Mouse (Mus musculus) macrophage (primary cell): ENCODE measurements around the gene Ric8a. TPM values are rescaled to one million over a fixed set of nuclear protein-coding genes. Genes with fewer than 3 reads are reported as not detected.
"Not testable (repeated sequence)": the region's sequence is repeated elsewhere in the genome, so short reads cannot be mapped to it uniquely, and the experiment has no call there.

Experiments
- H3K27ac ChIP-seq: fragments of 350-480 bp; formaldehyde crosslinking; 2 replicates; pipeline ENCODE4 v1.9.0; 2021
- H3K36me3 ChIP-seq: fragments of 350-480 bp; formaldehyde crosslinking; 2 replicates; pipeline ENCODE4 v1.9.0; 2021; ENCODE audit errors: inconsistent target
- H3K4me3 ChIP-seq: fragments of 350-480 bp; formaldehyde crosslinking; 2 replicates; pipeline ENCODE4 v1.9.0; 2021; ENCODE audit errors: inconsistent target
- H3K79me2 ChIP-seq: fragments of 350-480 bp; formaldehyde crosslinking; 2 replicates; pipeline ENCODE4 v1.9.0; 2021; ENCODE audit errors: inconsistent target
- WGBS: methylation state at CpG from one replicate; pipeline ENCODE4 v1.1.7; 2026; ENCODE audit warnings: inconsistent platforms; ENCODE audit not compliant: missing documents; 5-methylcytosine and 5-hydroxymethylcytosine counted together
- polyA plus RNA-seq: library from polyadenylated mRNA; stranded (reverse); fragments of 250-400 nt; gene quantifications from 3 replicates; pipeline ENCODE4 v1.2.4, GENCODE M21; 2018; ENCODE audit warnings: inconsistent platforms

Gene Ric8a
- polyA plus RNA-seq, 1 experiment from 2014 or later, result 18.7 TPM

- H3K36me3 ChIP-seq, result peaks cover 75% of the 10 kb centered on the region
- 99% methylated on average over 8 of the region's 16 CpGs for WGBS
- not testable (repeated sequence) for H3K27ac ChIP-seq, H3K4me3 ChIP-seq, H3K79me2 ChIP-seq
These were observed 33.9 kb downstream of the Ric8a start for GRCm38 (mm10) chr7:140890636-140891035.

- H3K4me3 ChIP-seq, result no peak overlapping the region
- H3K27ac ChIP-seq, result no peak overlapping the region
- 94% methylated on average over 7 of the region's 7 CpGs for WGBS
- H3K36me3 ChIP-seq, result peaks cover 74% of the 10 kb centered on the region
- no peaks in the 10 kb centered on the region for H3K79me2 ChIP-seq
These were observed 37.3 kb downstream of the Ric8a start for GRCm38 (mm10) chr7:140894031-140894430.

- Histone ChIP-seq H3K4me3 (no peak overlapping the region), H3K27ac (no peak overlapping the region), H3K79me2 (no peaks in the 10 kb centered on the region), H3K36me3 (peaks cover 73% of the 10 kb centered on the region)
- 97% methylated on average over 3 of the region's 3 CpGs for WGBS
These were observed 37.9 kb downstream of the Ric8a start for GRCm38 (mm10) chr7:140894611-140895010.

GRCm38 (mm10) chr7:140897863-140898262, 41.1 kb downstream of the Ric8a start:
- H3K27ac ChIP-seq, result no peak overlapping the region
- H3K36me3 ChIP-seq, result peaks cover 57% of the 10 kb centered on the region
- WGBS, result 98% methylated on average over 7 of the region's 7 CpGs

GRCm38 (mm10) chr7:140899121-140899520, 42.4 kb downstream of the Ric8a start:
- no peaks in the 10 kb centered on the region for H3K79me2 ChIP-seq
- 97% methylated on average over 3 of the region's 3 CpGs for WGBS
- H3K4me3 ChIP-seq, result no peak overlapping the region
- H3K27ac ChIP-seq, result no peak overlapping the region
- peaks cover 47% of the 10 kb centered on the region for H3K36me3 ChIP-seq

More at GRCm38 (mm10) chr7:140897863-140898262, 41.1 kb downstream of the Ric8a start:
- Histone ChIP-seq H3K4me3 (no peak overlapping the region), H3K79me2 (no peaks in the 10 kb centered on the region)

DNA sequence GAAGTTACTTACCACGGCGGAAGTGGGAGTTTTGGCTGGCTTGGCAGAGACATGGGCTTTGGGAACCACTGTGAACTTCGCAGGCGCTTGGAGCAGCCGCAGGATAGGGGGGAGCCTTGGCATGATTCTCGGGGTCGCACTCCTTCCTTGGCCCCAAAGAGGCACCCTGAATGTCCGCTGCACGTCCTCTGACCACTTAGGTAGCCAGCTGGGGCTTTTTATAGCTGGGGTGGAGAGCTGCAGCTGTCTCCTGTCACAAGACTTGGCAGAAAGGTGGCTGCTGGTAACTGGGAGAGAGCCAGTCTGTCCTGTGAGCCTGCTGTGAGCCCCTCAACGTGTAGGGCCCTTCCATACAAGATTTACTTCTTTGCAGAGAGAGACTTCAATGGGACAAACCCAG, 43.5 kb downstream of the Ric8a start, which contains the start of gene Cox8b:
Gene Cox8b, minus strand, starts transcription at position 227 of the 400 bp plus-strand sequence.
- Histone ChIP-seq H3K36me3 (peaks cover 38% of the 10 kb centered on the region), H3K27ac (no peak within 1 kb of the TSS), H3K4me3 (no peak within 1 kb of the TSS), H3K79me2 (no peaks in the 10 kb centered on the region)
- 86% methylated on average over 10 of the region's 10 CpGs for WGBS

GRCm38 (mm10) chr7:140902036-140902875, 45.5 kb downstream of the Ric8a start:
- H3K36me3 ChIP-seq, result peaks cover 22% of the 10 kb centered on the region
- no peaks in the 10 kb centered on the region for H3K79me2 ChIP-seq
- 91% methylated on average over 15 of the region's 15 CpGs for WGBS
- no peak overlapping the region for H3K4me3 ChIP-seq
- H3K27ac ChIP-seq, result no peak overlapping the region

GRCm38 (mm10) chr7:140903212-140903611, 46.5 kb downstream of the Ric8a start:
- Histone ChIP-seq H3K36me3 (peaks cover 13% of the 10 kb centered on the region), H3K27ac (no peak overlapping the region), H3K4me3 (no peak overlapping the region), H3K79me2 (no peaks in the 10 kb centered on the region)
- 28% methylated on average over 13 of the region's 13 CpGs for WGBS

GRCm38 (mm10) chr7:140905642-140906081, 48.9 kb downstream of the Ric8a start:
- no peaks in the 10 kb centered on the region for H3K36me3 ChIP-seq
- WGBS, result 92% methylated on average over 2 of the region's 2 CpGs
- no peak overlapping the region for H3K4me3 ChIP-seq
- H3K27ac ChIP-seq, result no peak overlapping the region
- no peaks in the 10 kb centered on the region for H3K79me2 ChIP-seq

DNA sequence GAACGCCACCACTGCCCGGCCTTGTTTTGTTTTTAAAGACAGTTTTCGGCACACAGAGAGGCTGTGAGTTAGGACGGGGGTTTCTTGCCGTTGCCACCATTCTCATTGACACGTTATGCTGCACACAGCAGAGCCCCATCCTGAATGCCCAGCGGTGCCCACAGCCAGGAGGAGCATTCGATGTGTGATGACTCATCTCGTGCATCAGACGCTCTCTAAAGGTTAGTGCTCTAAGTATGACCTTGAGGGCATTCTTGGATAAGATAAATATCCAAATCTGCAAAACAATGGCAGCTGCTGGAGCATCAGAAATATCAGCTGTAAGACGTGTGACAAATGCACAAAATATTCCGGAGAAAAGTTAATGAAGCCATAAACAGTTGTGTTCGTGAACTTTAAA, 50.4 kb downstream of the Ric8a start:
- Histone ChIP-seq H3K4me3 (no peak overlapping the region), H3K79me2 (no peaks in the 10 kb centered on the region), H3K27ac (no peak overlapping the region), H3K36me3 (no peaks in the 10 kb centered on the region)
- WGBS, result 92% methylated on average over 13 of the region's 13 CpGs

DNA sequence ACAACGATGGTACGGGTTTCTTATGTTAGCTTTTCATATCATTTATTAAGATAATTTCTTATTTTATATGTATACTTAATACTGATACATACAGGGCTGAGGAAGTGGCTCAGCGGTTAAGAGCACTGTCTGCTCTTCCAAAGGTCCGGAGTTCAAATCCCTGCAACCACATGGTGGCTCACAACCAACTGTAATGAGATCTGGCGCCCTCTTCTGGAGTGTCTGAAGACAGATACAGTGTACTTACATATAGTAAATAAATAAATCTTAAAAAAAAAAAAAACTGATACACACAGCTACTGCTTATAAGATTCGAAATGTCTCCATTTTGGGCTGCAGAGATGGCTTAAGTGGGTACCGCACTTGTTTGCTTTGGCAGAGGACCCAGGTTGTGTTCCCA, 50.9 kb downstream of the Ric8a start:
- no peaks in the 10 kb centered on the region for H3K79me2 ChIP-seq
- H3K27ac ChIP-seq, result no peak overlapping the region
- H3K36me3 ChIP-seq, result no peaks in the 10 kb centered on the region
- no peak overlapping the region for H3K4me3 ChIP-seq
- 85% methylated on average over 7 of the region's 7 CpGs for WGBS

GRCm38 (mm10) chr7:140908181-140908580, 51.4 kb downstream of the Ric8a start:
- Histone ChIP-seq H3K27ac (no peak overlapping the region), H3K79me2 (no peaks in the 10 kb centered on the region), H3K4me3 (no peak overlapping the region), H3K36me3 (no peaks in the 10 kb centered on the region)
- 49% methylated on average over 7 of the region's 7 CpGs for WGBS

- Histone ChIP-seq H3K4me3 (peak overlapping the region; percentile 13; the same call in 1 of the 2 replicates), H3K79me2 (no peaks in the 10 kb centered on the region), H3K27ac (no peak overlapping the region), H3K36me3 (no peaks in the 10 kb centered on the region)
- 5% methylated on average over 19 of the region's 19 CpGs for WGBS
These were observed 51.9 kb downstream of the Ric8a start for GRCm38 (mm10) chr7:140908634-140909107.

- Histone ChIP-seq H3K4me3 (no peak overlapping the region), H3K36me3 (no peaks in the 10 kb centered on the region), H3K27ac (peak overlapping the region; percentile 38; the same call in 1 of the 2 replicates)
These were observed 55.5 kb downstream of the Ric8a start for GRCm38 (mm10) chr7:140912293-140912692.

GRCm38 (mm10) chr7:140912846-140913482, 56.2 kb downstream of the Ric8a start:
- Histone ChIP-seq H3K4me3 (no peak overlapping the region), H3K27ac (peak overlapping the region; percentile 38; the same call in 1 of the 2 replicates), H3K79me2 (no peaks in the 10 kb centered on the region), H3K36me3 (no peaks in the 10 kb centered on the region)
- WGBS, result 92% methylated on average over 5 of the region's 5 CpGs

More at GRCm38 (mm10) chr7:140912293-140912692, 55.5 kb downstream of the Ric8a start:
- 49% methylated on average over 3 of the region's 3 CpGs for WGBS
- no peaks in the 10 kb centered on the region for H3K79me2 ChIP-seq
